9 mouse cellular contexts compared by ENCODE assay signal in genomic region chrX:155262915-155263252, GRCm38 (mm10). TPM values are rescaled to one million over a fixed set of nuclear protein-coding genes. Genes with fewer than 3 reads are reported as not detected.
DNase-seq lines count a peak whose midpoint lies in the region; ATAC-seq and TF ChIP-seq lines count a peak whose summit lies in the region.
"Had no signal": no experiment of that assay in that cellular context is flagged by ENCODE, and none has a peak within 500 bp of the region (broad histone marks: within the 10 kb centered on the region; RNA-seq: fewer than 3 reads in every experiment).

No protein-coding gene starts in this region.

- TF ChIP-seq POLR2A in ES-Bruce4 (IDR thresholded peaks at IDR 0.05; ENCODE audit: insufficient read depth, low read length): no peak

- H3K36me3 ChIP-seq in heart, embryonic 12.5 days: no peaks in the 10 kb centered on the region
- H3K36me3 ChIP-seq in ES-Bruce4 (ENCODE audit: control insufficient read depth, insufficient read depth, low read length, poor library complexity, severe bottlenecking) (no peaks in the 10 kb centered on the region; the same call in 1 of the 2 replicates), macrophage (ENCODE audit: inconsistent target) (no peaks in the 10 kb centered on the region)
- no peaks in the 10 kb centered on the region for H3K36me3 ChIP-seq in forebrain, embryonic 14.5 days (ENCODE audit: control insufficient read depth, insufficient read depth, low read length)

- ATAC-seq in heart, embryonic 12.5 days (ENCODE audit: insufficient number of reproducible peaks, low FRiP score): no peak
- no peak for ATAC-seq in forebrain, embryonic 14.5 days

- TF ChIP-seq CTCF in ES-Bruce4 (IDR thresholded peaks at IDR 0.05; ENCODE audit: low read depth, low read length): no peak

- no peak for TF ChIP-seq EP300 in ES-Bruce4 (IDR thresholded peaks at IDR 0.05; ENCODE audit: insufficient read depth, low read depth, low read length)

- DNase-seq in heart, adult 9 months (ENCODE audit: low spot score in 2 of 2): no peak
- DNase-seq in forebrain, embryonic 14.5 days (ENCODE audit: low spot score): no peak
- no peak for DNase-seq in urinary bladder, postnatal 4 days (ENCODE audit: low spot score in 2 of 2)
- no peak for DNase-seq in layer of hippocampus, postnatal 10 days (ENCODE audit: low spot score in 2 of 2)
- DNase-seq in cerebellum, postnatal 25 days: no peak

- H3K27ac ChIP-seq in heart, embryonic 12.5 days (ENCODE audit: poor library complexity, severe bottlenecking): no peak overlapping the region
- H3K27ac ChIP-seq in ES-Bruce4 (ENCODE audit: insufficient read depth, low read length) (peak overlapping the region; percentile 53), macrophage (peak overlapping the region; percentile 51)
- H3K27ac ChIP-seq in forebrain, embryonic 14.5 days (ENCODE audit: low read depth, low read length): no peak overlapping the region

- no peaks in the 10 kb centered on the region for H3K27me3 ChIP-seq in heart, embryonic 12.5 days (replicated peaks)
- H3K27me3 ChIP-seq in ES-Bruce4 (ENCODE audit: control insufficient read depth, insufficient read depth, low read length, poor library complexity, severe bottlenecking): no peaks in the 10 kb centered on the region
- no peaks in the 10 kb centered on the region for H3K27me3 ChIP-seq in forebrain, embryonic 14.5 days (replicated peaks; ENCODE audit: control insufficient read depth, insufficient read depth, low read length)
- H3K27me3 ChIP-seq: Patski had no signal

- WGBS in heart, embryonic 12.5 days: 22% methylated on average over 1 of the region's 1 CpGs
- 65% methylated on average over 1 of the region's 1 CpGs for WGBS in forebrain, embryonic 14.5 days
- 20% methylated on average over 1 of the region's 1 CpGs for WGBS in macrophage (ENCODE audit: missing documents)

- H3K9ac ChIP-seq in heart, embryonic 12.5 days: peak overlapping the region; percentile 78; the same call in 1 of the 2 replicates
- peak overlapping the region; percentile 47 for H3K9ac ChIP-seq in ES-Bruce4 (ENCODE audit: low read depth, poor library complexity, severe bottlenecking)
- peak overlapping the region; percentile 61 for H3K9ac ChIP-seq in forebrain, embryonic 14.5 days (ENCODE audit: low read length)

- no peaks in the 10 kb centered on the region for H3K4me1 ChIP-seq in heart, embryonic 12.5 days (replicated peaks)
- H3K4me1 ChIP-seq in ES-Bruce4 (ENCODE audit: control insufficient read depth, insufficient read depth, low read length): no peaks in the 10 kb centered on the region
- no peaks in the 10 kb centered on the region for H3K4me1 ChIP-seq in forebrain, embryonic 14.5 days (ENCODE audit: control insufficient read depth, insufficient read depth, low read length)

- no peaks in the 10 kb centered on the region for H3K9me3 ChIP-seq in heart, embryonic 12.5 days (replicated peaks)
- H3K9me3 ChIP-seq in ES-Bruce4 (replicated peaks; ENCODE audit: control insufficient read depth, insufficient read depth, low read length, poor library complexity, severe bottlenecking): no peaks in the 10 kb centered on the region; the same call in 1 of the 2 replicates
- H3K9me3 ChIP-seq in forebrain, embryonic 14.5 days (replicated peaks; ENCODE audit: control insufficient read depth, low read length): no peaks in the 10 kb centered on the region

- peak overlapping the region; percentile 60 for H3K4me2 ChIP-seq in heart, embryonic 12.5 days
- peak overlapping the region; percentile 49 for H3K4me2 ChIP-seq in forebrain, embryonic 14.5 days (ENCODE audit: low read length)

- peak overlapping the region; percentile 69 for H3K4me3 ChIP-seq in heart, embryonic 12.5 days
- H3K4me3 ChIP-seq in ES-Bruce4 (ENCODE audit: low read depth, low read length) (peak overlapping the region; percentile 96), macrophage (ENCODE audit: inconsistent target) (peak overlapping the region; percentile 51)
- peak overlapping the region; percentile 41 for H3K4me3 ChIP-seq in forebrain, embryonic 14.5 days (ENCODE audit: low read depth, low read length)

- H3K79me2 ChIP-seq in macrophage (ENCODE audit: inconsistent target): peaks cover 50% of the 10 kb centered on the region

RNA-seq across cellular contexts. Expression of gene Acot9, which starts 0.6 kb away (rescaled TPM):
- polyA plus RNA-seq in heart, embryonic 12.5 days (2016; fragmentation: Nextera tagmentation; extraction: Ambion mirVana): 35.2 and 37.9 TPM in 2 replicates
- 63.8 and 67.0 TPM in 2 replicates for polyA plus RNA-seq in ES-Bruce4 (2011; ENCODE audit: insufficient read depth, insufficient read length, low read depth, missing spikeins)
- 36.4 and 42.7 TPM in 2 replicates for polyA plus RNA-seq in forebrain, embryonic 14.5 days (2014; fragmentation: Nextera tagmentation; extraction: Ambion mirVana)
- 100 to 1,000 TPM in 7 of 26 experiments, 10 to 100 TPM in 19; 40.2 to 138 (median 63.6) TPM for total RNA-seq in macrophage (2018; cell fraction: chromatin; rRNA removed)
- total RNA-seq in macrophage (2018; cell fraction: cytosol; rRNA removed): 10 to 100 TPM; 37.5 to 69.4 (median 43.7) TPM
- 100 to 1,000 TPM in 2 of 26 experiments, 10 to 100 TPM in 24; 29.8 to 115 (median 47.4) TPM for total RNA-seq in macrophage (2018; cell fraction: nucleus; rRNA removed)
- polyA plus RNA-seq in macrophage (2018): 36.0 to 44.3 TPM (median 38.9 TPM) in 3 replicates
- total RNA-seq in layer of hippocampus, postnatal 10 days (2021): 10 to 100 TPM; 27.7 to 33.1 TPM

RNA-seq across cellular contexts. Expression of gene Sat1, which starts 46.6 kb away (rescaled TPM):
- polyA plus RNA-seq in heart, embryonic 12.5 days (2016; fragmentation: Nextera tagmentation; extraction: Ambion mirVana): 67.6 and 76.1 TPM in 2 replicates
- polyA plus RNA-seq in ES-Bruce4 (2011; ENCODE audit: insufficient read depth, insufficient read length, low read depth, missing spikeins) (87.9 and 90.1 TPM in 2 replicates), macrophage (2018) (320 to 1,287 TPM (median 826 TPM) in 3 replicates)
- 72.9 and 74.3 TPM in 2 replicates for polyA plus RNA-seq in forebrain, embryonic 14.5 days (2014; fragmentation: Nextera tagmentation; extraction: Ambion mirVana)
- 1,000 to 10,000 TPM in 25 of 26 experiments, 100 to 1,000 TPM in 1; 980 to 3,396 (median 1,945) TPM for total RNA-seq in macrophage (2018; cell fraction: chromatin; rRNA removed)
- total RNA-seq in macrophage (2018; cell fraction: cytosol; rRNA removed): 100 to 1,000 TPM; 322 to 833 (median 593) TPM
- total RNA-seq in macrophage (2018; cell fraction: nucleus; rRNA removed): 1,000 to 10,000 TPM in 22 of 26 experiments, 100 to 1,000 TPM in 4; 882 to 3,224 (median 1,729) TPM
- total RNA-seq in layer of hippocampus, postnatal 10 days (2021): 10 to 100 TPM; 59.8 to 60.3 TPM

Comparison
In these comparisons a context has a peak if more than half of its experiments do, and no peak if none do; other contexts are left out.
1. H3K27ac ChIP-seq: peak in ES-Bruce4 (single experiment) and macrophage (single experiment); none in heart, embryonic 12.5 days (single experiment) and forebrain, embryonic 14.5 days (single experiment).
2. H3K4me3 ChIP-seq: peak in every context shown above with its lines; median percentile 96 in ES-Bruce4; 69 in heart, embryonic 12.5 days; 51 in macrophage; 41 in forebrain, embryonic 14.5 days.
3. Peak in every context shown above with its lines, with median percentiles within 50 percentile points of each other: H3K9ac ChIP-seq.